Mouse (Mus musculus): ENCODE data around the gene Eddm3b. TPM values are rescaled to one million over a fixed set of nuclear protein-coding genes. Genes with fewer than 3 reads are reported as not detected.
"Not testable (repeated sequence)": the region's sequence is repeated elsewhere in the genome, so short reads cannot be mapped to it uniquely, and the experiment has no call there.

Gene Eddm3b
- polyA plus RNA-seq, 1 experiment = not detected

GRCm38 (mm10) chr14:51149164-51149563, 34.9 kb downstream of the Eddm3b start:
- TF ChIP-seq GATA1 (IDR thresholded peaks at IDR 0.05; ENCODE audit: low read length) = no peak

GRCm38 (mm10) chr14:51150206-51150831, 36.1 kb downstream of the Eddm3b start:
- no peak for TF ChIP-seq GATA1 (IDR thresholded peaks at IDR 0.05; ENCODE audit: low read length)

GRCm38 (mm10) chr14:51152249-51152870, 38.1 kb downstream of the Eddm3b start:
- no peak for TF ChIP-seq GATA1 (IDR thresholded peaks at IDR 0.05; ENCODE audit: low read length)

GRCm38 (mm10) chr14:51156056-51156735, 42.0 kb downstream of the Eddm3b start:
- no peak for TF ChIP-seq GATA1 (IDR thresholded peaks at IDR 0.05; ENCODE audit: low read length)

GRCm38 (mm10) chr14:51156736-51157068, 42.5 kb downstream of the Eddm3b start:
- no peak for TF ChIP-seq GATA1 (IDR thresholded peaks at IDR 0.05; ENCODE audit: low read length)

- TF ChIP-seq GATA1 (IDR thresholded peaks at IDR 0.05; ENCODE audit: low read length) = no peak
Observed at GRCm38 (mm10) chr14:51157072-51157471, 42.8 kb downstream of the Eddm3b start.

- not testable (repeated sequence) for TF ChIP-seq GATA1 (IDR thresholded peaks at IDR 0.05; ENCODE audit: low read length)
Observed at GRCm38 (mm10) chr14:51161976-51162375, 47.8 kb downstream of the Eddm3b start, which contains the start of gene Rnase2b. Gene Rnase2b, plus strand, starts transcription at chr14:51162260.

GRCm38 (mm10) chr14:51165435-51165834, 51.2 kb downstream of the Eddm3b start:
- TF ChIP-seq GATA1 (IDR thresholded peaks at IDR 0.05; ENCODE audit: low read length) = no peak

- no peak for TF ChIP-seq GATA1 (IDR thresholded peaks at IDR 0.05; ENCODE audit: low read length)
Observed at GRCm38 (mm10) chr14:51166068-51166467, 51.8 kb downstream of the Eddm3b start.

Other genes starting within 250 kb of the Eddm3b start
- 1.2 and 1.5 TPM in 2 replicates for gene Tep1, start 243.9 kb upstream of the Eddm3b start, polyA plus RNA-seq (2012)
- not detected in 2 replicates for gene Klhl33, start 216.9 kb upstream of the Eddm3b start, polyA plus RNA-seq (2012)
- gene Osgep, start 189.5 kb upstream of the Eddm3b start, polyA plus RNA-seq (2012) = 46.1 and 70.5 TPM in 2 replicates
- gene Apex1, start 189.5 kb upstream of the Eddm3b start, polyA plus RNA-seq (2012) = 204 and 236 TPM in 2 replicates
- 74.0 and 135 TPM in 2 replicates for gene Pip4p1, start 183.6 kb upstream of the Eddm3b start, polyA plus RNA-seq (2012)
- 0.79 and 1.1 TPM in 2 replicates for gene Pnp, start 183.3 kb upstream of the Eddm3b start, polyA plus RNA-seq (2012)
- 0.12 and 1.1 TPM in 2 replicates for gene Gm49342, start 169.9 kb upstream of the Eddm3b start, polyA plus RNA-seq (2012)
- not detected in 2 replicates for gene Pnp2, start 158.4 kb upstream of the Eddm3b start, polyA plus RNA-seq (2012)
- gene Rnase10, start 106.7 kb upstream of the Eddm3b start, polyA plus RNA-seq (2012) = not detected in 2 replicates
- gene Rnase9, start 72.6 kb upstream of the Eddm3b start, polyA plus RNA-seq (2012) = not detected in 2 replicates
- gene Rnase11, start 64.3 kb upstream of the Eddm3b start, polyA plus RNA-seq (2012) = not detected in 2 replicates
- not detected in 2 replicates for gene Rnase12, start 56.8 kb upstream of the Eddm3b start, polyA plus RNA-seq (2012)
- not detected in 2 replicates for gene Olfr750, start 40.0 kb upstream of the Eddm3b start, polyA plus RNA-seq (2012)
- not detected in 2 replicates for gene Rnase4, start 23.3 kb upstream of the Eddm3b start, polyA plus RNA-seq (2012)
- gene Ang, start 23.3 kb upstream of the Eddm3b start, polyA plus RNA-seq (2012) = not detected in 2 replicates
- gene Rnase6, start 9.5 kb downstream of the Eddm3b start, polyA plus RNA-seq (2012) = 0.03 TPM in 1 of 2 replicates, not detected in the other
- gene Rnase1, start 32.4 kb downstream of the Eddm3b start, polyA plus RNA-seq (2012) = not detected in 2 replicates
- gene Rnase2b, start 47.8 kb downstream of the Eddm3b start, polyA plus RNA-seq (2012) = not detected in 2 replicates
- not detected in 2 replicates for gene Ang2, start 84.7 kb downstream of the Eddm3b start, polyA plus RNA-seq (2012)
- gene Ear14, start 89.0 kb downstream of the Eddm3b start, polyA plus RNA-seq (2012) = not detected in 2 replicates
- gene Rnase2a, start 141.7 kb downstream of the Eddm3b start, polyA plus RNA-seq (2012) = not detected in 2 replicates
- gene Gm7247, start 247.3 kb downstream of the Eddm3b start, polyA plus RNA-seq (2012) = not detected in 2 replicates

Measured in G1E-ER4 (cell line).